20 mouse cellular contexts compared by ENCODE assay signal in genomic region chr17:79143031-79143430, GRCm38 (mm10).
DNase-seq lines count a peak whose midpoint lies in the region; ATAC-seq and TF ChIP-seq lines count a peak whose summit lies in the region.
"Had no signal": no experiment of that assay in that cellular context is flagged by ENCODE, and none has a peak within 500 bp of the region (broad histone marks: within the 10 kb centered on the region; RNA-seq: fewer than 3 reads in every experiment).

No protein-coding gene starts in this region.

- H3K36me3 ChIP-seq in hindbrain, postnatal 0 days (ENCODE audit: insufficient read depth, low read length), result no peaks in the 10 kb centered on the region
- no peaks in the 10 kb centered on the region for H3K36me3 ChIP-seq in hindbrain, embryonic 14.5 days (replicated peaks; ENCODE audit: control insufficient read depth, insufficient read depth)
- H3K36me3 ChIP-seq in CH12.LX (replicated peaks in 1 of 2; ENCODE audit: control insufficient read depth in 1 of 2, insufficient read depth in 1 of 2, low read length in 1 of 2), result no peaks in the 10 kb centered on the region
- H3K36me3 ChIP-seq: embryonic facial prominence, embryonic 10.5 days; G1E; heart, embryonic 12.5 days; hindbrain, embryonic 15.5 days; stomach, embryonic 15.5 days had no signal

- no peaks in the 10 kb centered on the region for H3K9me3 ChIP-seq in hindbrain, postnatal 0 days (ENCODE audit: low read length)
- H3K9me3 ChIP-seq in hindbrain, embryonic 14.5 days (ENCODE audit: control insufficient read depth, low read length), result no peaks in the 10 kb centered on the region
- H3K9me3 ChIP-seq in CH12.LX (replicated peaks; ENCODE audit: low read length), result no peaks in the 10 kb centered on the region
- H3K9me3 ChIP-seq: embryonic facial prominence, embryonic 10.5 days; G1E; heart, embryonic 12.5 days; hindbrain, embryonic 15.5 days; stomach, embryonic 15.5 days had no signal

- no peak for TF ChIP-seq EP300 in CH12.LX (IDR thresholded peaks at IDR 0.05; ENCODE audit: low read length)

- no peaks in the 10 kb centered on the region for H3K27me3 ChIP-seq in hindbrain, postnatal 0 days (ENCODE audit: insufficient read depth, low read length)
- H3K27me3 ChIP-seq in hindbrain, embryonic 14.5 days (ENCODE audit: control insufficient read depth, insufficient read depth, low read length), result no peaks in the 10 kb centered on the region
- no peaks in the 10 kb centered on the region for H3K27me3 ChIP-seq in CH12.LX (replicated peaks)
- H3K27me3 ChIP-seq: heart, embryonic 12.5 days; hindbrain, embryonic 15.5 days; stomach, embryonic 15.5 days had no signal

- in situ Hi-C loops in CH12.LX (cut with MboI; ENCODE audit: low pct_ligation_motif_present, low pct_unique_long_range_greater_than_20kb, low sequenced_read_pairs), result no loop called here

- 15% methylated on average over 1 of the region's 1 CpGs for WGBS in hindbrain, postnatal 0 days
- whole genome bisulfite sequencing in hindbrain, embryonic 14.5 days, result 39% methylated on average over 1 of the region's 1 CpGs
- 33% methylated on average over 1 of the region's 1 CpGs for WGBS in lung, adult 2 months

- H3K4me2 ChIP-seq in hindbrain, postnatal 0 days (ENCODE audit: low read depth, low read length), result no peak overlapping the region
- no peak overlapping the region for H3K4me2 ChIP-seq in hindbrain, embryonic 14.5 days (replicated peaks)
- H3K4me2 ChIP-seq in CH12.LX (ENCODE audit: insufficient read depth, low read depth, poor library complexity, severe bottlenecking), result no peak overlapping the region
- H3K4me2 ChIP-seq: heart, embryonic 12.5 days; hindbrain, embryonic 15.5 days; liver, embryonic 11.5 days; stomach, embryonic 15.5 days had no signal

- peak; percentile 47 for TF ChIP-seq RAD21 in CH12.LX (IDR thresholded peaks at IDR 0.05; ENCODE audit: low read depth, low read length)

- dilution Hi-C loops in CH12.LX (cut with MboI; ENCODE audit: extremely low pct_ligation_motif_present, extremely low pct_unique_long_range_greater_than_20kb, low sequenced_read_pairs), result no loop called here

- TF ChIP-seq CTCF in hindbrain, postnatal 0 days (IDR thresholded peaks at IDR 0.05; ENCODE audit: low read depth), result peak; percentile 58
- peak; percentile 9; the same call in 1 of the 2 replicates for TF ChIP-seq CTCF in lung, adult 2 months (IDR thresholded peaks at IDR 0.05; ENCODE audit: insufficient read depth, low read length)
- peak in 1 of 2 experiments; percentile 45; a peak in 2 of 4 replicates for TF ChIP-seq CTCF in CH12.LX (conservative IDR thresholded peaks at IDR 0.05 in 1 of 2, IDR thresholded peaks at IDR 0.05 in 1 of 2; ENCODE audit: low read depth in 2 of 2, low read length in 2 of 2)

- no peaks in the 10 kb centered on the region for H3K79me2 ChIP-seq in CH12.LX (replicated peaks; ENCODE audit: control insufficient read depth, extremely low read depth, insufficient read depth, poor library complexity, severe bottlenecking)

- no peak overlapping the region for H3K9ac ChIP-seq in hindbrain, postnatal 0 days (replicated peaks; ENCODE audit: low read length)
- no peak overlapping the region for H3K9ac ChIP-seq in hindbrain, embryonic 14.5 days
- no peak overlapping the region for H3K9ac ChIP-seq in CH12.LX (ENCODE audit: insufficient read depth, low read depth)
- H3K9ac ChIP-seq: heart, embryonic 12.5 days; hindbrain, embryonic 15.5 days; stomach, embryonic 15.5 days had no signal

- no peak for TF ChIP-seq POLR2A in lung, adult 2 months (IDR thresholded peaks at IDR 0.05; ENCODE audit: borderline replicate concordance, extremely low read depth, low read depth, low read length)
- no peak for TF ChIP-seq POLR2A in CH12.LX (IDR thresholded peaks at IDR 0.05; ENCODE audit: low read depth, low read length)

- ATAC-seq in hindbrain, postnatal 0 days, result no peak
- ATAC-seq in hindbrain, embryonic 14.5 days (ENCODE audit: low FRiP score), result no peak
- ATAC-seq: CD4-positive, CD25-positive, alpha-beta regulatory T cell, adult 4 months had no signal

- no peak overlapping the region for H3K27ac ChIP-seq in hindbrain, postnatal 0 days
- H3K27ac ChIP-seq in hindbrain, embryonic 14.5 days, result no peak overlapping the region
- H3K27ac ChIP-seq in CH12.LX (ENCODE audit: insufficient read depth, low read depth), result no peak overlapping the region
- H3K27ac ChIP-seq: embryonic facial prominence, embryonic 10.5 days; hindbrain, embryonic 15.5 days; stomach, embryonic 15.5 days had no signal

- DNase-seq in hindbrain, postnatal 0 days (ENCODE audit: low spot score), result peak; percentile 32
- DNase-seq in hindbrain, embryonic 14.5 days (ENCODE audit: low spot score), result no peak
- DNase-seq in lung, adult 2 months, result no peak
- DNase-seq in lung, postnatal 4 days, result no peak
- DNase-seq in CH12.LX (ENCODE audit: extremely low read depth), result no peak
- DNase-seq in brain, adult 2 months (ENCODE audit: low read depth, low spot score), result peak; percentile 2
- DNase-seq in cerebellum, postnatal 25 days, result no peak
- DNase-seq: cerebellum, adult 2 months; gastrocnemius, postnatal 36 days; kidney, adult 11 months; kidney, postnatal 25 days; retina, postnatal 1 day; thymus, adult 2 months had no signal

- no peaks in the 10 kb centered on the region for H3K4me1 ChIP-seq in hindbrain, postnatal 0 days (ENCODE audit: insufficient read depth, low read length)
- no peaks in the 10 kb centered on the region for H3K4me1 ChIP-seq in hindbrain, embryonic 14.5 days (replicated peaks; ENCODE audit: control insufficient read depth, insufficient read depth, low read length)
- H3K4me1 ChIP-seq in lung, adult 2 months (ENCODE audit: control insufficient read depth, insufficient read depth, low read length), result no peaks in the 10 kb centered on the region
- no peaks in the 10 kb centered on the region for H3K4me1 ChIP-seq in CH12.LX (ENCODE audit: control insufficient read depth in 1 of 2, insufficient read depth in 2 of 2)
- H3K4me1 ChIP-seq: embryonic facial prominence, embryonic 10.5 days; heart, embryonic 12.5 days; hindbrain, embryonic 15.5 days; stomach, embryonic 15.5 days had no signal

- H3K4me3 ChIP-seq in hindbrain, postnatal 0 days (ENCODE audit: low read length), result no peak overlapping the region
- H3K4me3 ChIP-seq in hindbrain, embryonic 14.5 days (replicated peaks; ENCODE audit: low read length), result no peak overlapping the region
- no peak overlapping the region for H3K4me3 ChIP-seq in lung, adult 2 months (replicated peaks; ENCODE audit: extremely low read depth, low read depth, low read length)
- H3K4me3 ChIP-seq in CH12.LX (replicated peaks in 1 of 3; ENCODE audit: low read depth in 2 of 3, low read length in 2 of 3, poor library complexity in 1 of 3), result no peak overlapping the region
- H3K4me3 ChIP-seq: embryonic facial prominence, embryonic 10.5 days; heart, embryonic 12.5 days; hindbrain, embryonic 15.5 days; stomach, embryonic 15.5 days had no signal

TF ChIP-seq in CH12.LX, 34 proteins besides CTCF, POLR2A, EP300 and RAD21:
- TF ChIP-seq SMC3 (IDR thresholded peaks at IDR 0.05; ENCODE audit: low read depth, low read length) (peak; percentile 26), BHLHE40 (IDR thresholded peaks at IDR 0.05; ENCODE audit: low read depth, low read length) (no peak), NELFE (IDR thresholded peaks at IDR 0.05; ENCODE audit: low read depth, low read length) (no peak), JUND (conservative IDR thresholded peaks at IDR 0.05; ENCODE audit: low read depth, low read length) (no peak), MXI1 (IDR thresholded peaks at IDR 0.05; ENCODE audit: low read depth, low read length) (no peak), HCFC1 (IDR thresholded peaks at IDR 0.05; ENCODE audit: low read depth, low read length) (no peak), USF2 (conservative IDR thresholded peaks at IDR 0.05; ENCODE audit: low read depth, low read length) (no peak)

Comparison
In these comparisons a context has a peak if more than half of its experiments do, and no peak if none do; other contexts are left out.
1. DNase-seq: peak in hindbrain, postnatal 0 days (single experiment) and brain, adult 2 months (single experiment); none in hindbrain, embryonic 14.5 days (single experiment), lung, adult 2 months (single experiment), lung, postnatal 4 days (0 of 2), CH12.LX (single experiment) and cerebellum, postnatal 25 days (0 of 2).